Mouse (Mus musculus) colon, adult 2 months (tissue): ENCODE measurements around the gene Cypt3. TPM values are rescaled to one million over a fixed set of nuclear protein-coding genes. Genes with fewer than 3 reads are reported as not detected.

ENCODE experiments used
- polyA plus RNA-seq: library from polyadenylated mRNA; depleted of rRNA; stranded (reverse); fragments of >200 nt; gene quantifications from 2 replicates; pipeline ENCODE4 v1.2.3, GENCODE M21; 2012; rRNA removed

Gene Cypt3
- polyA plus RNA-seq = not detected in 2 replicates

GRCm38 (mm10) chrX:153558293-153558692, at the start of gene Cypt3:
Gene Cypt3, plus strand, starts transcription at chrX:153558593.

Other genes with a start within 250 kb of the Cypt3 start
- gene Ubqln2, start 60.4 kb upstream of the Cypt3 start, polyA plus RNA-seq = 27.4 and 32.0 TPM in 2 replicates
- 0.56 and 0.73 TPM in 2 replicates for gene Kctd12b, start 137.8 kb downstream of the Cypt3 start, polyA plus RNA-seq
- 21.1 and 23.3 TPM in 2 replicates for gene Nbdy, start 165.0 kb downstream of the Cypt3 start, polyA plus RNA-seq